Mouse (Mus musculus): ENCODE measurements around the gene Kl. TPM values are rescaled to one million over a fixed set of nuclear protein-coding genes. Genes with fewer than 3 reads are reported as not detected.

Gene Kl
- polyA plus RNA-seq (2016; fragmentation: Nextera tagmentation; extraction: Ambion mirVana), result 0.06 TPM in 1 of 2 replicates, not detected in the other

- peak within 1 kb of the TSS; percentile 47 for H3K4me3 ChIP-seq
- H3K27me3 ChIP-seq (replicated peaks), result peaks cover 47% of the 10 kb centered on the region
- H3K4me1 ChIP-seq, result 0 out of 2 replicates have a peak, but pooled peaks cover 5% of the 10 kb centered on the region
- H3K36me3 ChIP-seq, result no peaks in the 10 kb centered on the region
- whole genome bisulfite sequencing (ENCODE audit: insufficient replicate concordance), result 5% methylated on average over 22 of the region's 22 CpGs
- H3K9ac ChIP-seq, result 0 out of 2 replicates have a peak within 1 kb of the TSS, but pooled peaks have one; percentile 19
- ATAC-seq, result no peak
- H3K4me2 ChIP-seq, result peak within 1 kb of the TSS; percentile 64
- no peak within 1 kb of the TSS for H3K27ac ChIP-seq
- H3K9me3 ChIP-seq (replicated peaks), result no peaks in the 10 kb centered on the region
Measured at GRCm38 (mm10) chr5:150952328-150952668, at the start of gene Kl. Gene Kl (plus strand): TSS chr5:150952607.

- no peak overlapping the region for H3K4me2 ChIP-seq
- WGBS (ENCODE audit: insufficient replicate concordance), result 27% methylated on average over 9 of the region's 9 CpGs
- H3K36me3 ChIP-seq, result no peaks in the 10 kb centered on the region
- H3K9me3 ChIP-seq (replicated peaks), result peaks cover 6% of the 10 kb centered on the region; the same call in 1 of the 2 replicates
- no peak overlapping the region for H3K27ac ChIP-seq
- 0 out of 2 replicates have a peak, but pooled peaks cover 3% of the 10 kb centered on the region for H3K27me3 ChIP-seq (replicated peaks)
- no peak overlapping the region for H3K9ac ChIP-seq
- H3K4me3 ChIP-seq, result no peak overlapping the region
- no peaks in the 10 kb centered on the region for H3K4me1 ChIP-seq
- ATAC-seq, result no peak
Measured at GRCm38 (mm10) chr5:150906053-150907040, 46.1 kb upstream of the Kl start.

GRCm38 (mm10) chr5:150912156-150912555 lies 40.3 kb upstream of the Kl start:
- Histone ChIP-seq H3K4me3 (no peak overlapping the region), H3K4me2 (no peak overlapping the region), H3K27ac (no peak overlapping the region), H3K9ac (no peak overlapping the region), H3K27me3 (replicated peaks) (no peaks in the 10 kb centered on the region), H3K36me3 (no peaks in the 10 kb centered on the region), H3K4me1 (0 out of 2 replicates have a peak, but pooled peaks cover 4% of the 10 kb centered on the region), H3K9me3 (replicated peaks) (peaks cover 6% of the 10 kb centered on the region; the same call in 1 of the 2 replicates)
- WGBS (ENCODE audit: insufficient replicate concordance), result 17% methylated on average over 2 of the region's 2 CpGs
- ATAC-seq, result no peak

GRCm38 (mm10) chr5:150912656-150913055 lies 39.8 kb upstream of the Kl start:
- 53% methylated on average over 5 of the region's 5 CpGs for WGBS (ENCODE audit: insufficient replicate concordance)
- no peak for ATAC-seq
- Histone ChIP-seq H3K27me3 (replicated peaks) (no peaks in the 10 kb centered on the region), H3K4me3 (no peak overlapping the region), H3K36me3 (no peaks in the 10 kb centered on the region), H3K9ac (no peak overlapping the region), H3K9me3 (replicated peaks) (peaks cover 6% of the 10 kb centered on the region; the same call in 1 of the 2 replicates), H3K4me2 (no peak overlapping the region), H3K4me1 (0 out of 2 replicates have a peak, but pooled peaks cover 4% of the 10 kb centered on the region), H3K27ac (no peak overlapping the region)

GRCm38 (mm10) chr5:150915080-150916055 lies 37.0 kb upstream of the Kl start:
- 0 out of 2 replicates have a peak, but pooled peaks cover 4% of the 10 kb centered on the region for H3K4me1 ChIP-seq
- no peaks in the 10 kb centered on the region for H3K9me3 ChIP-seq (replicated peaks)
- no peaks in the 10 kb centered on the region for H3K36me3 ChIP-seq
- no peak overlapping the region for H3K4me3 ChIP-seq
- no peak overlapping the region for H3K27ac ChIP-seq
- ATAC-seq, result peak; percentile 38; the same call in 1 of the 2 replicates
- 62% methylated on average over 4 of the region's 4 CpGs for WGBS (ENCODE audit: insufficient replicate concordance)
- no peak overlapping the region for H3K4me2 ChIP-seq
- no peak overlapping the region for H3K9ac ChIP-seq
- no peaks in the 10 kb centered on the region for H3K27me3 ChIP-seq (replicated peaks)

- no peak for ATAC-seq
- no peaks in the 10 kb centered on the region for H3K9me3 ChIP-seq (replicated peaks)
- H3K4me3 ChIP-seq, result no peak overlapping the region
- no peaks in the 10 kb centered on the region for H3K36me3 ChIP-seq
- H3K27ac ChIP-seq, result no peak overlapping the region
- no peak overlapping the region for H3K4me2 ChIP-seq
- 0 out of 2 replicates have a peak, but pooled peaks cover under 1% of the 10 kb centered on the region for H3K4me1 ChIP-seq
- 71% methylated on average over 21 of the region's 21 CpGs for WGBS (ENCODE audit: insufficient replicate concordance)
- no peaks in the 10 kb centered on the region for H3K27me3 ChIP-seq (replicated peaks)
- H3K9ac ChIP-seq, result no peak overlapping the region
Measured at GRCm38 (mm10) chr5:150917131-150917858, 35.1 kb upstream of the Kl start.

- WGBS (ENCODE audit: insufficient replicate concordance), result 82% methylated on average over 13 of the region's 13 CpGs
Measured at GRCm38 (mm10) chr5:150918599-150918998, 33.8 kb upstream of the Kl start.

GRCm38 (mm10) chr5:150919269-150919668 lies 33.1 kb upstream of the Kl start:
- Histone ChIP-seq H3K27me3 (replicated peaks) (no peaks in the 10 kb centered on the region), H3K9me3 (replicated peaks) (no peaks in the 10 kb centered on the region), H3K4me2 (no peak overlapping the region), H3K27ac (no peak overlapping the region), H3K9ac (no peak overlapping the region), H3K4me1 (no peaks in the 10 kb centered on the region), H3K36me3 (no peaks in the 10 kb centered on the region), H3K4me3 (no peak overlapping the region)
- 65% methylated on average over 4 of the region's 4 CpGs for WGBS (ENCODE audit: insufficient replicate concordance)
- ATAC-seq, result no peak

More at GRCm38 (mm10) chr5:150918599-150918998, 33.8 kb upstream of the Kl start:
- no peak overlapping the region for H3K27ac ChIP-seq
- H3K4me2 ChIP-seq, result no peak overlapping the region
- H3K4me3 ChIP-seq, result no peak overlapping the region
- no peaks in the 10 kb centered on the region for H3K4me1 ChIP-seq
- no peaks in the 10 kb centered on the region for H3K27me3 ChIP-seq (replicated peaks)
- H3K9me3 ChIP-seq (replicated peaks), result no peaks in the 10 kb centered on the region
- H3K36me3 ChIP-seq, result no peaks in the 10 kb centered on the region
- no peak for ATAC-seq
- H3K9ac ChIP-seq, result no peak overlapping the region

GRCm38 (mm10) chr5:150919961-150920360 lies 32.4 kb upstream of the Kl start:
- Histone ChIP-seq H3K27me3 (replicated peaks) (no peaks in the 10 kb centered on the region), H3K9me3 (replicated peaks) (no peaks in the 10 kb centered on the region), H3K27ac (no peak overlapping the region), H3K36me3 (no peaks in the 10 kb centered on the region), H3K4me2 (no peak overlapping the region), H3K4me1 (no peaks in the 10 kb centered on the region), H3K9ac (no peak overlapping the region), H3K4me3 (no peak overlapping the region)
- 59% methylated on average over 2 of the region's 2 CpGs for WGBS (ENCODE audit: insufficient replicate concordance)
- ATAC-seq, result no peak

GRCm38 (mm10) chr5:150929406-150929805 lies 23.0 kb upstream of the Kl start:
- no peak overlapping the region for H3K4me2 ChIP-seq
- no peak overlapping the region for H3K9ac ChIP-seq
- no peak for ATAC-seq
- H3K27me3 ChIP-seq (replicated peaks), result no peaks in the 10 kb centered on the region
- H3K4me1 ChIP-seq, result no peaks in the 10 kb centered on the region
- H3K36me3 ChIP-seq, result no peaks in the 10 kb centered on the region
- H3K27ac ChIP-seq, result no peak overlapping the region
- WGBS (ENCODE audit: insufficient replicate concordance), result 59% methylated on average over 2 of the region's 2 CpGs
- H3K9me3 ChIP-seq (replicated peaks), result no peaks in the 10 kb centered on the region
- no peak overlapping the region for H3K4me3 ChIP-seq

GRCm38 (mm10) chr5:150932596-150932995 lies 19.8 kb upstream of the Kl start:
- Histone ChIP-seq H3K27ac (no peak overlapping the region), H3K27me3 (replicated peaks) (no peaks in the 10 kb centered on the region), H3K4me1 (no peaks in the 10 kb centered on the region), H3K36me3 (no peaks in the 10 kb centered on the region), H3K4me3 (no peak overlapping the region), H3K9ac (no peak overlapping the region), H3K9me3 (replicated peaks) (no peaks in the 10 kb centered on the region), H3K4me2 (no peak overlapping the region)
- ATAC-seq, result no peak
- WGBS (ENCODE audit: insufficient replicate concordance), result 40% methylated on average over 2 of the region's 2 CpGs

Measured in liver, embryonic 12.5 days (tissue).